Mouse (Mus musculus) lung, embryonic 15.5 days (tissue): ENCODE data around the gene Serpind1. TPM values are rescaled to one million over a fixed set of nuclear protein-coding genes. Genes with fewer than 3 reads are reported as not detected.

Source experiments
- ATAC-seq: fragments of 200-750 bp; cut with Nextera tagmentation; 2 replicates; pipeline ENCODE4 v1.8.0; 2017; ENCODE audit warnings: moderate number of reproducible peaks, borderline replicate concordance; ENCODE audit not compliant: low FRiP score, low TSS enrichment; ENCODE audit errors: extremely low read depth
- H3K27ac ChIP-seq: fragments of 300-500 bp; sonication (generic); 2 replicates; pipeline ENCODE4 v1.5.1; 2015; ENCODE audit warnings: moderate library complexity, mild to moderate bottlenecking, inconsistent platforms
- H3K27me3 ChIP-seq: fragments of 300-500 bp; sonication (generic); 2 replicates; pipeline ENCODE4 v1.6.1; 2015; ENCODE audit warnings: inconsistent platforms
- H3K36me3 ChIP-seq: fragments of 300-500 bp; sonication (generic); 2 replicates; pipeline ENCODE4 v1.6.1; 2015; ENCODE audit warnings: inconsistent platforms
- H3K4me1 ChIP-seq: fragments of 300-500 bp; sonication (generic); 2 replicates; pipeline ENCODE4 v1.6.1; 2015; ENCODE audit warnings: inconsistent platforms
- H3K4me2 ChIP-seq: fragments of 300-500 bp; sonication (generic); 2 replicates; pipeline ENCODE4 v1.6.1; 2015; ENCODE audit warnings: inconsistent platforms, mild to moderate bottlenecking, moderate library complexity
- H3K4me3 ChIP-seq: fragments of 300-500 bp; sonication (generic); 2 replicates; pipeline ENCODE4 v1.5.1; 2015; ENCODE audit warnings: mild to moderate bottlenecking, inconsistent platforms
- H3K9ac ChIP-seq: fragments of 300-500 bp; sonication (generic); 2 replicates; pipeline ENCODE4 v1.6.1; 2015; ENCODE audit warnings: inconsistent platforms
- H3K9me3 ChIP-seq: fragments of 300-500 bp; sonication (generic); 2 replicates; pipeline ENCODE4 v1.6.1; 2016; ENCODE audit warnings: inconsistent platforms
- WGBS: fragments of 180-500 bp; shearing (Covaris S2); methylation state at CpG from one replicate; pipeline ENCODE4 v1.1.7; 2015; 5-methylcytosine and 5-hydroxymethylcytosine counted together
- polyA plus RNA-seq: library from polyadenylated mRNA; unstranded; fragments of >200 nt; fragmentation: Nextera tagmentation; extraction: Ambion mirVana; gene quantifications from 2 replicates; pipeline ENCODE4 v1.2.1, GENCODE M21; 2015

Serpind1 gene
- polyA plus RNA-seq, 1 experiment from 2014 or later = 0.30 TPM

GRCm38 (mm10) chr16:17358787-17359186, 27.6 kb downstream of the Serpind1 start:
- H3K4me2 ChIP-seq = no peak overlapping the region
- no peak for ATAC-seq
- no peaks in the 10 kb centered on the region for H3K27me3 ChIP-seq
- H3K9me3 ChIP-seq = no peaks in the 10 kb centered on the region
- H3K4me3 ChIP-seq = no peak overlapping the region
- no peak overlapping the region for H3K27ac ChIP-seq
- H3K4me1 ChIP-seq = no peaks in the 10 kb centered on the region
- WGBS = 92% methylated on average over 4 of the region's 4 CpGs
- peaks cover 12% of the 10 kb centered on the region; the same call in 1 of the 2 replicates for H3K36me3 ChIP-seq
- no peak overlapping the region for H3K9ac ChIP-seq

- Histone ChIP-seq H3K27ac (no peak overlapping the region), H3K9me3 (no peaks in the 10 kb centered on the region), H3K4me2 (no peak overlapping the region), H3K36me3 (0 out of 2 replicates have a peak, but pooled peaks cover 5% of the 10 kb centered on the region), H3K9ac (no peak overlapping the region), H3K4me1 (no peaks in the 10 kb centered on the region), H3K27me3 (no peaks in the 10 kb centered on the region), H3K4me3 (no peak overlapping the region)
- WGBS = 87% methylated on average over 4 of the region's 4 CpGs
- no peak for ATAC-seq
These were observed 51.1 kb downstream of the Serpind1 start for GRCm38 (mm10) chr16:17382306-17382705.

- H3K4me1 ChIP-seq = no peaks in the 10 kb centered on the region
- no peaks in the 10 kb centered on the region for H3K27me3 ChIP-seq
- H3K9me3 ChIP-seq = no peaks in the 10 kb centered on the region
- H3K9ac ChIP-seq = no peak overlapping the region
- no peak overlapping the region for H3K27ac ChIP-seq
- H3K4me3 ChIP-seq = no peak overlapping the region
- ATAC-seq = no peak
- 0 out of 2 replicates have a peak, but pooled peaks cover 5% of the 10 kb centered on the region for H3K36me3 ChIP-seq
- no peak overlapping the region for H3K4me2 ChIP-seq
- 85% methylated on average over 2 of the region's 2 CpGs for WGBS
These were observed 52.6 kb downstream of the Serpind1 start for GRCm38 (mm10) chr16:17383594-17384326.

DNA sequence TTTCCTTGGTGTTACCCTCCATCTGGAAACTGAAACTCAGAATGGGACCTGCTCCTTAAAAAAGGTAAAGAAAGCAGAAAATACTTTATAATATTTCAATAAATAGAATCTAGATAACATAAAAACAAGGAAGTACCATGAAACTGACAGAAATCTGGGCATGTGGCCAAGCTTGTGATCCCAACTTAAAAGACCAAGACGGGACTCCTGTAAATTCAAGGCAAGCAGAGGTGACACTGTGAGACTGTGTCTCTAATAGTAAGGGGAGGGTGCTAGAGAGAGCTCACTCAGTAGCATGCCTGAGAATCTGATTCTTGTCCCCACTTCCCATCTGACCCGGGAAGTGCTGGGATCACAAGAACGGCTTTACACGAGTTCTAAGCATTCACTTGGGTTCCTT, 61.6 kb downstream of the Serpind1 start:
- Histone ChIP-seq H3K36me3 (no peaks in the 10 kb centered on the region), H3K27me3 (no peaks in the 10 kb centered on the region), H3K4me1 (no peaks in the 10 kb centered on the region), H3K27ac (no peak overlapping the region), H3K4me3 (no peak overlapping the region), H3K9me3 (no peaks in the 10 kb centered on the region), H3K9ac (no peak overlapping the region), H3K4me2 (no peak overlapping the region)
- WGBS = 53% methylated on average over 4 of the region's 4 CpGs
- ATAC-seq = no peak

Other genes with a start within 250 kb of the Serpind1 start
- gene Ppil2, start 220.1 kb upstream of the Serpind1 start, polyA plus RNA-seq = 127 and 146 TPM in 2 replicates
- gene 2610318N02Rik, start 206.2 kb upstream of the Serpind1 start, polyA plus RNA-seq = 31.7 and 38.4 TPM in 2 replicates
- 105 and 112 TPM in 2 replicates for gene Sdf2l1, start 199.0 kb upstream of the Serpind1 start, polyA plus RNA-seq
- 6.4 TPM in 2 replicates for gene Ydjc, start 186.8 kb upstream of the Serpind1 start, polyA plus RNA-seq
- 0.31 and 0.48 TPM in 2 replicates for gene Ccdc116, start 184.1 kb upstream of the Serpind1 start, polyA plus RNA-seq
- 345 and 355 TPM in 2 replicates for gene Ube2l3, start 128.7 kb upstream of the Serpind1 start, polyA plus RNA-seq
- 0.21 and 0.24 TPM in 2 replicates for gene Rimbp3, start 122.8 kb upstream of the Serpind1 start, polyA plus RNA-seq
- gene Hic2, start 97.8 kb upstream of the Serpind1 start, polyA plus RNA-seq = 4.3 TPM in 2 replicates
- 10.2 and 12.2 TPM in 2 replicates for gene Tmem191c, start 55.3 kb upstream of the Serpind1 start, polyA plus RNA-seq
- 13.6 and 15.0 TPM in 2 replicates for gene Snap29, start 74.6 kb downstream of the Serpind1 start, polyA plus RNA-seq
- gene Pi4ka, start 74.9 kb downstream of the Serpind1 start, polyA plus RNA-seq = 23.4 and 29.1 TPM in 2 replicates
- 67.5 and 67.8 TPM in 2 replicates for gene Crkl, start 120.6 kb downstream of the Serpind1 start, polyA plus RNA-seq
- 3.3 and 3.6 TPM in 2 replicates for gene Aifm3, start 158.2 kb downstream of the Serpind1 start, polyA plus RNA-seq
- gene Lztr1, start 177.3 kb downstream of the Serpind1 start, polyA plus RNA-seq = 79.9 TPM in 2 replicates
- 54.5 and 56.8 TPM in 2 replicates for gene Thap7, start 199.8 kb downstream of the Serpind1 start, polyA plus RNA-seq
- gene Lrrc74b, start 229.9 kb downstream of the Serpind1 start, polyA plus RNA-seq = 1.3 and 1.8 TPM in 2 replicates
- 1.2 and 1.7 TPM in 2 replicates for gene P2rx6, start 230.5 kb downstream of the Serpind1 start, polyA plus RNA-seq